In the genomic region with DNA sequence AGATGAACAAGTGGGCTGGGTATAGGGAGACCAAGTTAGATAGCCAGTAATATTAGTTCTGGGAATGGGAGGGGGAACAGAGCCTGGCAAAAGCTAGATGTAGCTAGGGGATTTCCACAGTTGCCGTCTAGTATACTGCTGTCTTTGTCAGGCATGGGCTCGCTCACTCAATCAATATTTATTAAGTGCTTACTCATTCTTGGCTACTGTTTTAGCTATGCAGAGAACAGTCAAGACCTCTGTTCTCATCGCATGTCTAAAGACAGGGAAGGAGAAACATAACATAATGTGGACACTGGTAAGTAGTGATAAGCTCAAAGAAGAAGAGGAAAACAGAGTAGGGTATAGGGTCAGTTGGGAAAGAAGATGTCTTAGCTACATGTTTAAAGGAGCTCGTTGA, we compare ENCODE assay signal across 16 mouse cellular contexts.
DNase-seq lines count a peak whose midpoint lies in the region; ATAC-seq and TF ChIP-seq lines count a peak whose summit lies in the region.
"Had no signal": no experiment of that assay in that cellular context is flagged by ENCODE, and none has a peak within 500 bp of the region (broad histone marks: within the 10 kb centered on the region; RNA-seq: fewer than 3 reads in every experiment).

No protein-coding gene starts in this region.

- peak overlapping the region; percentile 58; the same call in 1 of the 2 replicates for H3K27ac ChIP-seq in hindbrain, embryonic 11.5 days (ENCODE audit: low read depth, low read length)
- H3K27ac ChIP-seq in hindbrain, postnatal 0 days = no peak overlapping the region; the same call in 1 of the 2 replicates
- peak overlapping the region; percentile 61 for H3K27ac ChIP-seq in embryonic facial prominence, embryonic 14.5 days (replicated peaks; ENCODE audit: low read depth, low read length)
- H3K27ac ChIP-seq in midbrain, embryonic 12.5 days (replicated peaks) = peak overlapping the region; percentile 71
- H3K27ac ChIP-seq: heart, adult 2 months; liver, embryonic 15.5 days had no signal

- no peak overlapping the region for H3K4me2 ChIP-seq in hindbrain, embryonic 11.5 days (replicated peaks; ENCODE audit: low read depth, low read length)
- no peak overlapping the region for H3K4me2 ChIP-seq in hindbrain, postnatal 0 days (ENCODE audit: low read depth, low read length)
- H3K4me2 ChIP-seq in embryonic facial prominence, embryonic 14.5 days (ENCODE audit: low read depth, low read length) = no peak overlapping the region
- no peak overlapping the region for H3K4me2 ChIP-seq in midbrain, embryonic 12.5 days (replicated peaks)
- H3K4me2 ChIP-seq: liver, embryonic 15.5 days had no signal

- WGBS in hindbrain, embryonic 11.5 days = 67% methylated on average over 4 of the region's 4 CpGs
- 58% methylated on average over 4 of the region's 4 CpGs for WGBS in hindbrain, postnatal 0 days
- WGBS in embryonic facial prominence, embryonic 14.5 days = 75% methylated on average over 4 of the region's 4 CpGs
- WGBS in midbrain, embryonic 12.5 days = 70% methylated on average over 4 of the region's 4 CpGs

- H3K9ac ChIP-seq in hindbrain, embryonic 11.5 days (ENCODE audit: low read depth, low read length) = no peak overlapping the region
- H3K9ac ChIP-seq in hindbrain, postnatal 0 days (replicated peaks; ENCODE audit: low read length) = no peak overlapping the region
- H3K9ac ChIP-seq in embryonic facial prominence, embryonic 14.5 days (ENCODE audit: low read depth, low read length) = no peak overlapping the region
- H3K9ac ChIP-seq in midbrain, embryonic 12.5 days (replicated peaks) = no peak overlapping the region
- H3K9ac ChIP-seq: liver, embryonic 15.5 days had no signal

- H3K4me1 ChIP-seq in hindbrain, embryonic 11.5 days (replicated peaks; ENCODE audit: control insufficient read depth, insufficient read depth, low read length) = 0 out of 2 replicates have a peak, but pooled peaks cover 2% of the 10 kb centered on the region
- H3K4me1 ChIP-seq in hindbrain, postnatal 0 days (ENCODE audit: insufficient read depth, low read length) = peaks cover 11% of the 10 kb centered on the region; the same call in 1 of the 2 replicates
- H3K4me1 ChIP-seq in embryonic facial prominence, embryonic 14.5 days (ENCODE audit: control insufficient read depth, insufficient read depth, low read length) = peaks cover 16% of the 10 kb centered on the region
- peaks cover 15% of the 10 kb centered on the region for H3K4me1 ChIP-seq in midbrain, embryonic 12.5 days
- H3K4me1 ChIP-seq: liver, embryonic 15.5 days had no signal

- peak; percentile 3; the same call in 1 of the 2 replicates for ATAC-seq in hindbrain, embryonic 11.5 days (ENCODE audit: low FRiP score)
- no peak for ATAC-seq in hindbrain, postnatal 0 days
- no peak for ATAC-seq in embryonic facial prominence, embryonic 14.5 days (ENCODE audit: low read depth)
- ATAC-seq in midbrain, embryonic 12.5 days (ENCODE audit: low FRiP score, low read depth) = peak; percentile 17; the same call in 1 of the 2 replicates
- no peak for ATAC-seq in monocyte, adult 5-6 weeks (replicated peaks; ENCODE audit: insufficient number of reproducible peaks, low FRiP score, low TSS enrichment, poor library complexity, severe bottlenecking)

- H3K4me3 ChIP-seq in hindbrain, embryonic 11.5 days (ENCODE audit: low read depth, low read length) = no peak overlapping the region
- H3K4me3 ChIP-seq in hindbrain, postnatal 0 days (ENCODE audit: low read length) = no peak overlapping the region
- H3K4me3 ChIP-seq in embryonic facial prominence, embryonic 14.5 days (ENCODE audit: low read depth, low read length) = no peak overlapping the region
- no peak overlapping the region for H3K4me3 ChIP-seq in midbrain, embryonic 12.5 days
- H3K4me3 ChIP-seq: heart, adult 2 months; liver, embryonic 15.5 days had no signal

- no peaks in the 10 kb centered on the region for H3K27me3 ChIP-seq in hindbrain, embryonic 11.5 days (ENCODE audit: control insufficient read depth, insufficient read depth, low read length)
- no peaks in the 10 kb centered on the region for H3K27me3 ChIP-seq in hindbrain, postnatal 0 days (ENCODE audit: insufficient read depth, low read length)
- H3K27me3 ChIP-seq in embryonic facial prominence, embryonic 14.5 days (replicated peaks; ENCODE audit: control insufficient read depth, insufficient read depth, low read length) = no peaks in the 10 kb centered on the region
- H3K27me3 ChIP-seq in midbrain, embryonic 12.5 days = no peaks in the 10 kb centered on the region
- H3K27me3 ChIP-seq: liver, embryonic 15.5 days had no signal

- no peak for DNase-seq in hindbrain, embryonic 11.5 days (ENCODE audit: low spot score)
- DNase-seq in hindbrain, postnatal 0 days (ENCODE audit: low spot score) = no peak
- peak; percentile 13 for DNase-seq in 3T3-L1 (ENCODE audit: low read depth, low spot score)
- DNase-seq in embryonic facial prominence, embryonic 14.5 days (ENCODE audit: low spot score) = no peak
- no peak for DNase-seq in right cerebral cortex, postnatal 10 days (ENCODE audit: low spot score in 2 of 2)
- DNase-seq in gastrocnemius, adult 18-20 months (ENCODE audit: low spot score) = no peak
- DNase-seq: adrenal gland, postnatal 36 days; B cell, adult 2 months; kidney, adult 2 months; kidney, postnatal 36 days; layer of hippocampus, postnatal 36 days had no signal

- TF ChIP-seq CTCF in hindbrain, postnatal 0 days (IDR thresholded peaks at IDR 0.05; ENCODE audit: low read depth) = no peak

- no peaks in the 10 kb centered on the region; the same call in 1 of the 2 replicates for H3K9me3 ChIP-seq in hindbrain, embryonic 11.5 days (ENCODE audit: control insufficient read depth, low read length)
- no peaks in the 10 kb centered on the region; the same call in 1 of the 2 replicates for H3K9me3 ChIP-seq in hindbrain, postnatal 0 days (ENCODE audit: low read length)
- peaks cover 10% of the 10 kb centered on the region for H3K9me3 ChIP-seq in embryonic facial prominence, embryonic 14.5 days (ENCODE audit: control insufficient read depth, low read length)
- peaks cover 10% of the 10 kb centered on the region for H3K9me3 ChIP-seq in midbrain, embryonic 12.5 days
- H3K9me3 ChIP-seq: liver, embryonic 15.5 days had no signal

- no peaks in the 10 kb centered on the region for H3K36me3 ChIP-seq in hindbrain, embryonic 11.5 days (ENCODE audit: control insufficient read depth, insufficient read depth, low read length)
- H3K36me3 ChIP-seq in hindbrain, postnatal 0 days (ENCODE audit: insufficient read depth, low read length) = no peaks in the 10 kb centered on the region
- H3K36me3 ChIP-seq in embryonic facial prominence, embryonic 14.5 days (ENCODE audit: control insufficient read depth, insufficient read depth, low read length) = no peaks in the 10 kb centered on the region
- H3K36me3 ChIP-seq in midbrain, embryonic 12.5 days = no peaks in the 10 kb centered on the region
- H3K36me3 ChIP-seq: G1E; liver, embryonic 15.5 days had no signal

Comparison
In these comparisons a context has a peak if more than half of its experiments do, and no peak if none do; other contexts are left out.
1. ATAC-seq: peak in hindbrain, embryonic 11.5 days (single experiment) and midbrain, embryonic 12.5 days (single experiment); none in hindbrain, postnatal 0 days (single experiment), embryonic facial prominence, embryonic 14.5 days (single experiment) and monocyte, adult 5-6 weeks (single experiment).